Mouse (Mus musculus) c-Kit-negative CD71-positive TER-119-positive erythroid progenitor cells, embryonic 14.5 days (primary cell): ENCODE measurements around the gene Olfr1184.
"Not testable (repeated sequence)": the region's sequence is repeated elsewhere in the genome, so short reads cannot be mapped to it uniquely, and the experiment has no call there.

Experiments
- DNase-seq: peaks from one replicate; pipeline ENCODE4 v3.0.0-alpha.2; 2013; ENCODE audit warnings: low read depth, low spot score

Olfr1184 gene

DNA sequence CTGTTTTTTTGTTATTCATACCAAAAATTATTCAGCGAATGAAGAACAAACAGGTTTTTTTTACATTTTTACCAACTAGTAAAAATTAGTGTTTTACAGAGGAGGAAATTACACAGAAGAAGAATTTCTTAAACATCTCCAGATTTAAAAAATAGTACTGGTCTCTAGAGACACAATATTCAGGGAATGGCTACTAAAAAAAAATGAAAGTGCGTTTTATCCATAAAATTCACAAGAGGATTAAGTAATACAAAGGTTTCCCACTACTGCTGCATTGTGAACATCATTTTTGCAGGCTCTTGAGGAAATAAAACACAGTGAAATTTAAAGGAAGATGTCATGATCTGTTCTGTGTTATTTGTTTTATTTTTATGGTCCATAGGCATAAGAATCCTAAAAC is at the start of gene Olfr1184:
TSS of gene Olfr1184 (plus strand) at position 301 of the 400 bp plus-strand sequence.
- DNase-seq, result no peak

DNA sequence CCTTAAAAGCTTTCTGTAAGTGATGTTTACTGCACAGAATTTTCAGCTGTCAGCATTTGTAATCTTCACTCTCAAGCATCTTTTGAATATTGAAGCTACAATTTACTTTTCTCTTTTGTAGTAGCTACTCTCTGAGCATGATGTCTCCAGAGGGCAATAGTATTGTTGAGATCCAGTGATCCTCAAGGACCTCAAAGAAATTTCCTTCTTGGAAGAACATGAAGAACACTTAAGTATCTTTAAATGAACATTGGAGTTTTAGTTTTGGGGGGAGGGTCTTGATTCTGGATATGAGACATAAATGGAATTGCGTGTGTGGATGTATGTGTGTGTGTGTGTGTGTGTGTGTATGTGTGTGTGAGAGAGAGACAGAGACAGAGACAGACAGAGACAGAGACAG is 34.4 kb upstream of the Olfr1184 start, which contains the start of gene Gm13757:
TSS of gene Gm13757 (minus strand) at position 101 of the 400 bp plus-strand sequence.
- no peak for DNase-seq

DNA sequence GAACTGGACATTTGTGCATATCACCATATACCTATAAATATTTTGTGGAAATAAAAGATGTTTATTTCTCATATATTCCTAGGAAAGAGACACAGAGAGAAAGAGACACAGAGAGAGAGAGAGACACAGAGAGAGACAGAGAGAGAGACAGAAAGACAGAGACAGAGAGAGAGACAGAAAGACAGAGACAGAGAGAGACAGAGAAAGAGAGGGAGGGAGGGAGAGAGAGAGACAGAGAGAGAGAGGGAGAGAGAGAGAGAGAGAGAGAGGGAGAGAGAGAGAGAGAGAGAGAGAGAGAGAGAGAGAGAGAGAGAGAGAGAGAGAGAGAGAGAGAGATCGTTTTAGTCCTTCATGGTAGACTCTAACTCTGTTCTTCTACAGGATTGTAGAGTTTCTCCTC is 28.8 kb upstream of the Olfr1184 start, which contains the start of gene Olfr1183:
TSS of gene Olfr1183 (plus strand) at position 301 of the 400 bp plus-strand sequence.
- not testable (repeated sequence) for DNase-seq

DNA sequence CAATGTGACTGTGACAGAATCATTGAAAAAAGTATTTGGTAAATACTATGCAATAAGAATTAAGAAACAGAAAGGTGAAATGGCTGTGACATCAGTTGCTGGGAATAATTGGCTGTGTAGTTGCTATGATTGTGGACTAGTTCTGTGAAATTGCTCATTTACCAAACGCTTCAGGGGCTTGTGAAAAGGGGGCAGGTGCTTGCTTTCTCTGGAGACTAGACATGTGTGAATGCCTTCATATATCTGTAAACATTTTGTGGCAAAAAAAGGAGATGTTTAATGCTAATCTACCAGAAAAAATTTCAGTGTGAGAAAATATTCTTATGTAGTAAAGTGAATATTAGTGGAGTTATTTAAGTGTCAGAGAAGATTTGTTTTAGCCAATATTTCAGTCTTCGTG is 9.6 kb downstream of the Olfr1184 start, which contains the start of gene Olfr1185-ps1:
TSS of gene Olfr1185-ps1 (plus strand) at position 301 of the 400 bp plus-strand sequence.
- DNase-seq, result no peak

DNA sequence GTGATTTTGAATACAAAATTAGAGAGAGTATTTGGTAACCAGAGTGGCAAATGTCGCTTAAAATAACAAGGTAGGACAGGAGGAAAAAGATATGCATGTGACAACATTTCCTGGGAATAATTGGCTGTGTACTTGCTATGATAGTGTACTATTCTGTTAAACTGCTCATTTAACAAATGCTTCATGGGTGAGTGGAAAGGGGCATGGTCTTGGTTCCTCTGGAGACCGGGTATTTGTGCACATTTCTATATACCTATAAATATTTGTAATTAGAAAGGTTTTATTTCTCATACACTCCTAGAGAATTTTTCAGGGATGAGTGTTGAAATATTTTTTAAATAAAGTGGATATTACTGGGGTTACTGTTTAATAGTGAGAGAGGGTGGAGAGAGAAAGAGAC is 34.9 kb downstream of the Olfr1184 start, which contains the start of gene Olfr1186:
TSS of gene Olfr1186 (plus strand) at position 301 of the 400 bp plus-strand sequence.
- no peak for DNase-seq

DNA sequence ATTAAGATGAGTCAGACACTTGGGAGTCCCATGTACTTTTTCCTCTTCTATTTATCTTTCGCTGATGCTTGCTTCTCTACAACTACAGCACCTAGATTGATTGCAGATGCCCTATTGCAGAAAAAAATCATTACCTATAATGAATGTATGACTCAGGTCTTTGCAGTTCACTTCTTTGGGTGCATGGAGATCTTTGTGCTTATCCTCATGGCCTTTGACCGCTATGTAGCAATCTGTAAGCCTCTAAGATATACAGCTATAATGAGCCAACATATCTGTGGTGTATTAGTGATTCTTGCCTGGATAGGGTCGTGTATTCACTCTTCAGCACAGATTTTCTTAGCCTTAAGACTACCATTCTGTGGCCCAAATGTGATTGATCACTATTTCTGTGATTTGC is 42.3 kb downstream of the Olfr1184 start:
- DNase-seq, result no peak
